Mouse (Mus musculus) common myeloid progenitor, adult 5-6 weeks (primary cell): ENCODE measurements around the gene Fam117a. TPM values are rescaled to one million over a fixed set of nuclear protein-coding genes. Genes with fewer than 3 reads are reported as not detected.
A peak's percentile ranks its signal among the peaks of the same experiment; 100 is the strongest.

Experiments
- ATAC-seq: replicated peaks from 2 replicates; pipeline ENCODE4 v1.8.0; 2016; ENCODE audit warnings: low read depth, mild to moderate bottlenecking, moderate TSS enrichment, inconsistent platforms; ENCODE audit not compliant: poor library complexity, severe bottlenecking
- total RNA-seq: library from RNA; stranded (forward); fragments of 200-1000, 187-1606 nt; gene quantifications from 2 replicates; pipeline ENCODE4 v1.2.3, GENCODE M21; 2017

Gene Fam117a
- total RNA-seq, 1 experiment from 2014 or later = 143 TPM

- ATAC-seq = no peak
Observed at GRCm38 (mm10) chr11:95411453-95412013, 74.7 kb downstream of the Fam117a start.

GRCm38 (mm10) chr11:95412615-95413014, 75.8 kb downstream of the Fam117a start:
- no peak for ATAC-seq

- ATAC-seq = peak; percentile 79
Observed at GRCm38 (mm10) chr11:95413641-95414535, 77.1 kb downstream of the Fam117a start, which contains the start of gene Spop. TSS of gene Spop (plus strand) at chr11:95414080.

- ATAC-seq = peak; percentile 70
Observed at GRCm38 (mm10) chr11:95414536-95415161, 77.8 kb downstream of the Fam117a start.

GRCm38 (mm10) chr11:95415931-95416330, 79.1 kb downstream of the Fam117a start:
- no peak for ATAC-seq

- no peak for ATAC-seq
Observed at GRCm38 (mm10) chr11:95417341-95417740, 80.5 kb downstream of the Fam117a start.

- no peak for ATAC-seq
Observed at GRCm38 (mm10) chr11:95420880-95421435, 84.1 kb downstream of the Fam117a start.

- no peak for ATAC-seq
Observed at GRCm38 (mm10) chr11:95423505-95423904, 86.7 kb downstream of the Fam117a start.

- 0 out of 2 replicates have a peak, but pooled peaks have one; percentile 5 for ATAC-seq
Observed at GRCm38 (mm10) chr11:95431344-95431743, 94.5 kb downstream of the Fam117a start.

Other genes starting within 250 kb of the Fam117a start
- gene Dlx3, start 216.9 kb upstream of the Fam117a start, total RNA-seq = not detected in 2 replicates
- not detected in 2 replicates for gene Dlx4, start 190.8 kb upstream of the Fam117a start, total RNA-seq
- not detected in 2 replicates for gene Tac4, start 75.5 kb upstream of the Fam117a start, total RNA-seq
- 80.1 and 82.4 TPM in 2 replicates for gene Kat7, start 26.8 kb upstream of the Fam117a start, total RNA-seq
- gene Slc35b1, start 47.7 kb downstream of the Fam117a start, total RNA-seq = 30.4 and 30.6 TPM in 2 replicates
- gene Spop, start 77.1 kb downstream of the Fam117a start, total RNA-seq = 47.8 and 64.9 TPM in 2 replicates
- gene Nxph3, start 177.6 kb downstream of the Fam117a start, total RNA-seq = not detected in 2 replicates